Mouse (Mus musculus) 3134 (cell line): Measurements from ENCODE around the gene Aldh18a1.
"Not testable (repeated sequence)": the region's sequence is repeated elsewhere in the genome, so short reads cannot be mapped to it uniquely, and the experiment has no call there.

Experiments used
- DNase-seq: peaks from one replicate; pipeline ENCODE4 v3.0.0-alpha.2; 2011; ENCODE audit warnings: low spot score; ENCODE audit not compliant: insufficient read length; ENCODE audit errors: extremely low read depth

Aldh18a1 gene

DNA sequence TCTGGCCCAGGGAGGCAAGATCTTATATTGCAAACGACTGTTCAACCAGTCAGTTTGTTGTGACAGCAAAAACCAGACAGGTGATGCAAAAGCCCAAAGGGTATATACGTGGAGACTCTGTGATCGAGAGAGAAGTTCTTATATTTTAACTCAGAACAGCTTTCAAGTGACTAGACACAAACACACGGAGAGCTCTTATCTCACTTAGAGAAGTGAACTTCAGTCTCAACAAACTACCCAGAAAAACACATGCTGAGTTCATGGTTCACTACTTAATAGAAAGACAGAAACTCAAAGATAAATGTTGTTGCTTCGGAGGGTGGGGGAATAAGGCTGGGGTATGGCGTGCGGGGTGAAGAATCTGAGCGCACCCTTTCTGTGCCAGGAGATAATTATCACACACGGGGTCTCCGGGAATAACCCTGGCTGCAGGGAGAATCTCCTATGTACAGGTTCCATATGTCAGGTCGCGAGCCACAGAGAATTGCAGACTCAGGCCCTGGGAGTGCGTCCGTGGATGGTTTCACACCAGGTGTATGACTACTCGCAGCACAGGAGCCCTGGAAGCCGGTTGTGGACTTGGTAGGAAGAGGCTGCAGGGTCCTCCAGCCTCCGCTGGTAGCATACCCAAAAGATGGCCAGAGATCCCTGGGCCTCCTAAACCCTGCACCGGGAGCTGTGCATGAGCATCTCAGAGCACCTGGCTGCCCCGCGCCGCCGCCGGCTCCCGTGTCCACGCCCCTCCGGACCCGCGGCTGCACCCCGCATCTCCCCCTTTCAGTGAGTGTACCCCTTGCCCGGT, 571 bp downstream of the Aldh18a1 start:
- DNase-seq, result no peak

DNA sequence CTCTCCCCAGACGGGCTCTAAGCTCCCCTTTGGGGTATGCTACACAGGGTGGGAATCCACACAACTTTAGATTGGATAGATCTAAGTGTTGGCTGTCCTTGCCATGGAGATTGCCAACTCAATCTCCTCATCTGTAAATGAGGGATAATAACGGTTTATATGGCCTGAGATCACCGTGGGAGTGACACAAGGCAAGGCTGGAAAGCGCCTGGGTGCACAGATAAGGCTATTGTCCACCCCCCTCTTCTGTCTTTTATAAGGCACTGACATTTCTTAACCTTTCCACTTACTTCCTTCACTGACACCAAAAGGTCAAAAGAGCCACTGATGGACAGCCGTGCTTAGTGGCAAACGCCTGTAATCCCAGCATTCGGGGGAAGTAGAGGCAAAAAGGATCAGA, 1.4 kb downstream of the Aldh18a1 start:
- DNase-seq, result no peak

DNA sequence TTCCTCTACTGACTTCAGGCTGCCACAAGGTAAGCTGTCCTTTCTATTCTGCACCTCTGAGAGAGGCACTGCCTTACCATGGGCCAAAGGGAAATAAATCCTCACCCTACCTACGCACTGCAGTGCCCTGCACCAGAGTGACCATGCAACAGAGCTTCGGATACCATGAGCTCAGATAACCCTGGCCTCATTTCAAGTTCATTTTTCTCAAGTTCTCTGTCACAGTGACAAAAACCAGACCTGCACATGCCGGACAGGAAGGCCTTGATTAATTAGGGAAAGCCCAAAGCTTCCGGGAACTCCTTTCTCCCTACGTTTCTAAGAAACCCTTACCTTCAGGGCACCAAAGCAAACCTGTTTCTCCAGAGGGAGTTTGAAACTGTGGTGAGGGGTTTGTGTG, 6.6 kb downstream of the Aldh18a1 start:
- DNase-seq, result no peak

DNA sequence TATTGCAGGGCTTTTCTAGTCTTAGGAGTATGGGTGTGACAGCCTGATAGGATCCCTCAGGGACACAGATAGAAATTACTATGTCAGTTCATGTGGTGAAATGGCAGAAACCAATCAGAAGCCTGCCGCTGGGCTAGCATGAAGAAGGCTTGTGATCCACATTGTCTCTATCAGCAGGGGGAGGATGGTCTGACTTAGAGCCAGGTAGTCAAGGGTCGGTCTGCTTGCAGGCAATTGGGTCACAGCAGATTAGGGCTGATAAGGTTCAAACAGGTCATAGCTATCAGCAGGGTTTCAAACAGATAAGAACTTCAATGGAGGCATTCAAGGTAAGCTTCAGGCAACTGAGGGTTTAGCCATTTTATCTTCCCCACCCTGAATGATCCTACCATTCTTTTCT, 7.4 kb downstream of the Aldh18a1 start:
- no peak for DNase-seq

DNA sequence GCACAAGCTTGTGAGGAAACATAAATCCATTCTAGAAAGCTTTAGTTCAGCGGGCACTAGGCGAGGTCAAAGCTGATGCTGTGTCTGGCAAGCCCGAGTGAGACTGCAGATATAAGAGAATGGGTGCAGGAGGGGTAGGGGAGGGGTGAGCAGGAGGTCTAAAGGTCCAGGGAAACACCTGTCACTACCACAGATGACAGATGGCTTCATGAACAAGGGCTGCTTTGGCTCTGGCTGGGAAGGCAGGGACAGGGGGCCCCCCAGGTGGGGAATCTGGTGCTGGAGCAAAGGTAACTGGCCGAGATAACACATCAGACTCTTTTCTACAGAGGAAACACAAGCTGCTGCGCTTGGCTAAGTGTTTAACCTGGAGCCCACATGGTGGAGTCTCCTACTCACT, 12.8 kb downstream of the Aldh18a1 start:
- no peak for DNase-seq

DNA sequence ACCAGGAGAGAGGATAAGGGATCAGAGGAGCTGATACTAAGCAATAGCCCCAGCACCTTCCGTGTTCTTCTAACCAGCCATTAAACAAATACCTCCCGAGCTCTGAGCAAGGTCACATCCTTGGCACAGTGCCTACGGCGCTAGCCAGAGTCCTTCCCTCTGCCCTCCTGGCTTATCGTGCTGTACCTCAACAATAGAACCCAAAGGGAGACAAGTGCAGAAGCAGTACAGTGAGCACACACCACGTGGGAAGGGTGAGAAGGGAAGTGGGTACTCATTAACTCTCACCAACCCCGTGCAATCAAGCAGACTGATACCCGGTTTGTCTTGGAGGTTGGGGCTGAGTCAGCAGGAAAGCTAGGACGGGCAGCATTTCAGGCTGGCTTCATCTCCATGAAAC, 17.5 kb downstream of the Aldh18a1 start:
- no peak for DNase-seq

DNA sequence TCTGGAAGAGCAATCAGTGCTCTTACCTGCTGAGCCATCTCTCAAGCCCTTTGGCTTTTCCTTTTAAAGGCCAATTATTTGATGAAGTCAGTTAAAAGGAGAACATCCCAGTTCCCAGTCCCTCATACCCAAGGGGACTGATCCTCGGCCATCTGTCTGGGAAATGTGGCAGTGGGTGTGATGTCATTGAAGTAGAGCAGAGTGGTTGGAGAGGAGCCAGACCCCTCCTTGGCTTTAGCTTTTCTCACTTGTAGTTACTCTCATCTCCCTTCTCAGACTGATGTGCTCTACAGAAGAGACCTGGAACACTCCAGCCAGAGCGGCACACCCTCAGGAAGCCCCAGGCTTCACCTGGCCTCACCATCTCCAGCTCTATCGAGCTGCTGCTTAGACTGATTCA, 20.6 kb downstream of the Aldh18a1 start:
- DNase-seq, result no peak

DNA sequence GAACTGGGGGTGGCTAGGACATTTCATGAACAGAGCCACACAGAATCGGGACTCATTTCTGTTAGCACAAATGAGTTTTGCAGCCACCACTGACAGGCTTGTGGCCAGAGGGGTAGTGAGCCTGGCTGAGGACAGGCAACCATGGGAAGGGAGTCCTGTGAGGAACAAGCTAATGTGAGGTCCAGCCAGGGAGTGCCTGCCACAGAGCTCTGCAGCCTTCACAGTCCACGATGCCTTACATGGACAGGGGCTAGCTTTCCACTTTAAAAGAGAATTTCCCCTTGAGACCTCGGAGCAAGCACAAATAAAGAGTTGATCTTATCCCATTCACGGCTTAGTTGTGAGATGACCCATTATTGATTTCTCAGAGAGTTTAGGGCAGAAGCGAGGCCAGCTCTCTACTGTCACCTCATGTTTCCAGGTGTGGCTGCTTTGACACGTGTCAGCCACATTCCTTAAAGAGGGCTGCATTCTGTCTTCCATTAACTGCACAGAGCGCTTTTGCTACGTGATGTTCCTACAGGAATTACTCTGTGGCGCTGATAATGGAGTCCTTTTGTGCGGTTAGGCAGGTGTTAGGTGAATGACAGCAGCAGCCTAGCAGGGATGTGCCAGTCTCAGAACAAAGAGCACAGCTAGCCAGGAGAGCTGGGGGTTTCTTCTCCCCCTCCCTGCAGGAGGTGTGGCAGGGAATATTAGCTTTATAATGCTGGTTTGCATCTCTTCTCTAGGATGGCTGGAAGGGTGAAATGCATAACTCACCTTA, 24.2 kb downstream of the Aldh18a1 start:
- DNase-seq, result no peak

DNA sequence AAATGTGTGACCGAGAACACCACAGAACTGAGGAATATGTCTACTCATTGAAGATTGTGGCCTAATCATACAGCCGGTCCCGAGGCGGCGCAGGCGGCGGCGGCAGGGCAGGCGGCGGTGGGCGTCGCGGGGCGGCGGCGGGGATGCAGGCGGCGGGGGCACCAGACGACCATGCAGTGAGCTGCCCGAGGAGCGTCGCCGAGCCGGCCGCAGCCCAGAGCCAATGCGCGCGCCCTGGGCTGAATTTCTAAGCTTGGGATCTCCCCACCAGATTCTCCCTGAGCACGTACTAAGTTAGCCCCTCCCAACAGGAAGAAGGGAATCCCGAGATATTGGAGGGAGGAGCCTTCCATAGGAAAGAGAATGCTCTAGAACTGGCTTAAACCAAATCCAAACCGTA, 26.7 kb downstream of the Aldh18a1 start:
- not testable (repeated sequence) for DNase-seq

DNA sequence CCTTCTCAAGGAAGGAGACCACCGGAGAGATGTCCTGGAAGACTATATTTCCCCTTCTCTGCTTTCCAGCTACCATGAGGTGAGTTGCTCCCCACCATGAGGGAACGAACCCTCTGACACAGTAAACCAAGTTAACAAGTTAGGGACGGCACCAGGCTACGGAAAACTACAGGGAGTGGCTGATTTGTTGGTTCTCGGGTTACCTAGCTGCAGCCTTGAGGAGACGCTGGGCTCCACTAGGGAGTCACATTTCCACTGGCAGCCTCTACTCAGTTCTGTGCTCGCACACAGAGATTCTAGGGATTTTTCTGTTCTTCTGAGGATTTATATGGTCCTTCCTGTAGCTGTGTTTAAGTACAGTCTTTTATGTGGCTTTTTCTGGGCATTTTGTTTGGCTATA, 32.2 kb downstream of the Aldh18a1 start:
- DNase-seq, result no peak

DNA sequence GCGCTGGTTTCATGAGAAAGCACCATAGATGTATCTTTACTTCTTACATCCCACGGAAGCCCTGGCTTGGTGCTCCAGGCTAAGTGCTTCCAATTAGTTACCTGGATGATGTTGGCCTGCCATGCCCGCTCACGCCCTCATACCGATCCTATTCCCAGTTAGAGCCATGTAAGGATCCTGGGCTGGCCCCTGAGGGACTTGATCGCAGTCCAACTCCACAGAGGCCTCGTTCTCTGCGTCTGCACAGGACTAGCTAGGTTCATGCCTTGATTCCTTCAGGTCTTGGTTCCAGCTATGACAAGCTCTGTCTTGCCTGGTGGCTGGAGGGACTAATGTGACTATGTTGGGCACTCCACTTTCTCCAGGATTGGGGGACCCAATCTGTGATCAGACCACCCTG, 33.1 kb downstream of the Aldh18a1 start:
- no peak for DNase-seq

DNA sequence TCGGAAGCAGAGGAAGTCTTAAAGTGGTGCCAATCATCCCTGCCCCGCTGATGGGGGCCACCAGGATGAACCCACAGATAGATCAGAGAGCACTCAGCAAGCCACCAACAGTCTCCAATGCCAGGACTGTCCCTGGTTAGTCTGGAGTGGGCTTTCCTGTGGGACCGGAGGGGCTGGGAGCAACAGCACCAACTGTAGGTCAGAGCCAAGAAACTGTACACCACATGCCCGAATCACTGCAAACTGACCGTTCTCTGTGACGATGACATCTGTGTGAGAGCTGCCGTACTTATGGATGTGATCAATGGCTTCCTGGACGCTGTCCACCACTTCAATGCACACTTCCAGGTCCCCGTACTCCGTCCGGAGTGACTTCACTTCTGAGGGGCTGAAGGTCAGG, 33.9 kb downstream of the Aldh18a1 start:
- no peak for DNase-seq

DNA sequence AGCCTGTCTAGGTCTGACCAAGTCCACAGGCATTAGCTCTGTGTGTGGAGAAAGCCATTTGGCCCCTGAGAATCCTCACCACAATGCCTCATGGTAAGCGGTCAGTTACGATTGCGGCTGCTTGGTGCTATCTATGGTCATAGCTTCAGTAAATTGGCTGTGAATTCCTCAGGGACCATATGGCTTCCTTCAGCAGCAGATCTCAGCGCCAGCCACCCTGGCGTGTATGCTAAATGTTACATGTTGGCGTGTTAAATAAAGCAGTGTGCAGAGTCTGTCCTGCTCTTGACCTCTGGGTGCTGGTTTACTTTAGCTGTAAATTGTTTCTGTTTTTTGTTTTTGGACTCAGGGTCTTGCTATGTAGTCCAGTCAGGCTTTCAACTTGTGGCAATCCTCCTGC, 34.4 kb downstream of the Aldh18a1 start:
- no peak for DNase-seq

DNA sequence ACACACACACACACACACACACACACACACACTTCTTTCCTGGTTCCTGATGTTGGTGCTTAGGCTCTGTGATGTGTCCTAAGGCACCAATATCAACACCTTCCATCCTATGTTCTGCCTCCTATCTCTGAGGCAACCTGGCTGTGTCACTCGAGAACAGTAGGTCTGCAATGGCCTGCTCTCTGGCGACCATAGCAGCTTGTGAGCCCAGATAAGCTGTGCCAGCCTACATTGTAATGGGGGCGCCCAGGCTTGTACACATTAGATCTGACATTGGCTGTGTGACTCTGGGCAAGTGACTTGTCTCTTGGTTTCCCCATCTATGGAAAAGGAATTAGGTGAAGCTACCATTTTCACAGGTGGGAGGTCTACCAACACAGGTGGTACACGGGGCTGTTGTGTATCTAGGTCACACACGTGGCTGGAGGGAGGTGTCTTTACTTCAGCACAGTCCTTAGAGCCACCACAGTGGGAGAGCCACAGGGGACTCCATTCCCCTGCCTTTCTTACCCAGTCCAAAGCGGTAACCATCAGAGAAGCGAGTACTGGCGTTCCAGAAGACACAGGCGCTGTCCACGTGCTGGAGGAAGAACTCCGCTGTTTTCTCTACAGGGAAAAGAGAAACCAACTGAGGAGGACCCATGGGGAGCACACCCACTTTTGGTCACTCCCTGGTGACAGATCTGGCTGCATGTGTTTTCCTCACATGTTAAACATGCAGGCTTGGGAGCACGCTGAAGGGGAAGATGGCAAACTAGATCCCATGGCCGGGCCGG, 35.1 kb downstream of the Aldh18a1 start:
- DNase-seq, result no peak

DNA sequence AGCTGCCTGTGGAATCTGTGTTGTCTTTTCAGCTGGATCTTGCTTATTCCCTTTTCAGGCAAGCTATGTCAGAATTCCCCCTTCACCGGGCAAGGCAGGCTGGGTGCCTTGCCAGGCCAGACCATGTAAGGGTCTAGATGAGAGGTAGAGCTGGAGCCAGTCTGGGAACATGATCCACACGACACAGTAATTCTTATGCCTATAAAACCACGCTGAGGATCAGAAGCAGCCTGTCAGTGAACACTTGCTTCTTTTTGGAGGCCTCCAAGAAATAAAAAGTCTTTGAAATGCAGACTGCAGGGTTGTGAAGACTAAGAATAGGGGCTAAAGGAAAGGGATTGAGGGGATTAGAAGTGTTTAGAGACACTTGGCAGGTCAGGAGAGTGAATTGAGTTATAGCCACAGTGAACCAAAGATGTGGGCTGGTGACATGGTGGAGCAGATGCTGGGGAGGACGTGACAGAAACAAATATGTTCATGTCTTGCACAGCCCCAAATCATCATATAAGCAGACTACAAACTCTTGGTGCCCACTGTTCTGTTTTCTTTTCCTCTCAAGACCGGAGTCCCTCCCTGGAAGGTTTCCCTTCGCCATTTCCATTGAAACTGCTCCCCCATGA, 38.6 kb downstream of the Aldh18a1 start:
- no peak for DNase-seq

DNA sequence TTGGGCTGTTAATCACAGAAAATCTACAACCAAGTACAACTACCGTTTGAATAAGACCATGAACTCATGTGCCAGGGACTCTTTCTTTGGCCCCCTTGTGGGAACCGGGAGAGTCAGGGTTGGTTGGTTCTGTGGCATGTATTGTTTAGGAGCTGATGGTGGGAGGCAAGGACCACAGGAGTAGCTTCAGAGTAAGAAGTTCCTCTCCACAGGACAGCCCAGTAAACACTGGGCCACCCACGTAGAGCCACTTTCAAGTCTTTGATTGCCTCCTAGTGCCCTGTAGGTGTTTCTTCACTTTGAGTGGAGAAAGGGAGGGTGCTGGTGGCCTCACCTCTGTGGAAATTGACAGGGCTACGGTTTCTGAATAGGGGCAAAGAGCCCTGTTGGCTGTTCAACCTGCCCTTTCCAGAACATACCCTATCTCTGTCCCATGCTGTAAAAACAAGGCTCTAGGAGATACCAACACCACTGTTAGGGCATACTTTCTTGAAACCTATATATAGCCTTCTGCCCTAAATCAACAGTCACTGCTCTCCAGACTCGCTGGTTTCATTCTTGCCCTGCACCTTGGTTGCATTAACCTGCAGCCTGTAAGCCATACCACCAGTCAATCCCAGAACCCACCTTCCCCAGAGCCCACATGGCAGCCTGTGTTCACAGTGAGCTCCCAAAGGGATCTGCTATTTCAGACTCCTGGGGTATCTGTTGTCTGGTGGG, 39.3 kb downstream of the Aldh18a1 start:
- no peak for DNase-seq

DNA sequence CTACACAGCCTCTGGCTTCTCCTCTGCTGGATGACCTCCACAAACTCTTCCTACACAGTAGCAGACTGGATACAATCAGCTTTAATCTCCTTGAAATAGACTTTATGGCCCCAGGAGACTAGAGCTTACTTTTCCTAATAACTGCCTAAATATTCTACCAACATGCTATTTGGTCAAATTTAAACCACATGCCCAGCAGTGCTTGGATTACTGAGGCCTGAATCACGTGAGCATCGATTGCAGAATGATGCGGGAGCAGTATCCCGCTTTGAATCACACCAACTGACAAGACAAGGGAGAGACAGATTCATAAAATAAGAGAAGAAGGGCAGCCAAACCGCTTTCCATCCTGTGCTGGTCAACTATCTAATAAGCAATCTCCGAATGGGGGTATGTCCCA, 39.9 kb downstream of the Aldh18a1 start:
- DNase-seq, result no peak

DNA sequence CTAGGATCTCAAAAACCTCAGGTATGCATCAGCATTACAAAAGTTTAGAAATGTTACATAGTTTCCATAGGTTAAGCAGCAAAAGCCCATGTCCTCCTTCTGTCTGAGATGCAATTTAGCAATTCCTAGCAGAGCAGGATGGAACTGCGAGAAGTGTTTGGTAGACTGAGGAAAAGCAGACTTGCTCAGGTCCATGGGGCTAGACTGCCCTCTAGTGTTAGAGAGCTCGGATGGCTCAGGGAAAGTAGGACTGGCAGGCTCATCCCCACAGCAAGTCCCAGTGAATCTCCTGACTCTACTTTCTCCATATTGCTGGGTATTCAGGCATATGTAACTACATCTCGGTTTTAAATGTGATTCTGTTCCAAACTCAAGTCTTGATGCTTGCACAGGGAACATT, 43.4 kb downstream of the Aldh18a1 start:
- no peak for DNase-seq

DNA sequence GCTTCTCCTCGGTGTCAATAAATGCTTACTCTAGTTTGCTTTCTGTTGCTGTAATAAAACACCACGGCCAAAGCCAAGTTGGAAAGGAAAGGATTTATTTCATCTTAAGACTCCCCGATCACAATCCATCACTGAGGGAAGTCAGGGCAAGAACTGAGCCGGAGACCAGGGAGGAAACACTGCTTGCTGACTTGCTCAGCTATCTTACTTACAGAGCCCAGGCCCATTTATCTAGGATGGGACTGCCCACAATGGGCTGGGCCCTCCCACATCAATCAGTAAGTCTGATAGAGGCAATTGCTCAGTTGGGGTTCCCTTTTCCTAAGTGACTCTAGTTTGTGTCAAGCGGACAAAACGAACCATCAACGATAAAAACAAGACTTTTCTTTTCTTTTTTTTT, 45.5 kb downstream of the Aldh18a1 start:
- DNase-seq, result no peak

DNA sequence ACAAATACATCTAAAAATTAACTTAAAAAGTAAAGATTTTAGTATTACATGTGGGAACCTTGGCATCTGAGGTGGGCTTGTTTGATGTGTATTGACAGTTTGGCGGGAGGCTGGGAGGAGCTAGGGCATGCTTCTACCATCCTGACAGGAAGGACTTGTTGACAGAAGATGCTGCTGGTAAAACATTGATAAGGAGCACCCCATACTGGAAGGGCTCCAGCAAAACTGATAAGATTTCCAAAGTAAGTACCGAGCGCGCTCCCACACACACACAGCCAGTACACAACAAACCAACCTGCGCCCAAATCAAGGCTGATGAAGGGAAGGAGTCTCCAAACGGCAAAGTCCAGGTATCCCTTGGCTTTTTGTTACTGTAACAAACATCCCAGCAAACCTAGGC, 51.7 kb downstream of the Aldh18a1 start:
- DNase-seq, result no peak
